Mouse (Mus musculus) kidney, embryonic 14.5 days (tissue): ENCODE data around the gene 1700028P14Rik. TPM values are rescaled to one million over a fixed set of nuclear protein-coding genes. Genes with fewer than 3 reads are reported as not detected.

Source experiments
- ATAC-seq: fragments of 200-750 bp; cut with Nextera tagmentation; 2 replicates; pipeline ENCODE4 v1.8.0; 2017; ENCODE audit warnings: moderate number of reproducible peaks, mild to moderate bottlenecking, moderate TSS enrichment, moderate library complexity; ENCODE audit not compliant: low FRiP score, low TSS enrichment
- H3K27ac ChIP-seq: fragments of 300-500 bp; sonication (generic); 2 replicates; pipeline ENCODE4 v1.5.1; 2014; ENCODE audit warnings: low read depth, mild to moderate bottlenecking, low read length, moderate library complexity, mixed read lengths
- H3K27me3 ChIP-seq: fragments of 300-500 bp; sonication (generic); 2 replicates; pipeline ENCODE4 v1.6.1; 2014; ENCODE audit warnings: mild to moderate bottlenecking, low read length; ENCODE audit not compliant: control insufficient read depth, insufficient read depth
- H3K36me3 ChIP-seq: fragments of 300-500 bp; sonication (generic); 2 replicates; pipeline ENCODE4 v1.6.1; 2014; ENCODE audit warnings: low read length, mixed read lengths; ENCODE audit not compliant: control insufficient read depth, insufficient read depth
- H3K4me1 ChIP-seq: fragments of 300-500 bp; sonication (generic); 2 replicates; pipeline ENCODE4 v1.6.1; 2014; ENCODE audit warnings: low read length, mixed read lengths; ENCODE audit not compliant: control insufficient read depth, insufficient read depth
- H3K4me2 ChIP-seq: fragments of 300-500 bp; sonication (generic); replicated peaks from 2 replicates; pipeline ENCODE4 v1.6.1; 2014; ENCODE audit warnings: low read depth, mild to moderate bottlenecking, low read length
- H3K4me3 ChIP-seq: fragments of 300-500 bp; sonication (generic); 2 replicates; pipeline ENCODE4 v1.5.1; 2014; ENCODE audit warnings: mild to moderate bottlenecking, low read length
- H3K9ac ChIP-seq: fragments of 300-500 bp; sonication (generic); 2 replicates; pipeline ENCODE4 v1.6.1; 2014; ENCODE audit warnings: low read depth, mild to moderate bottlenecking, low read length, moderate library complexity
- H3K9me3 ChIP-seq: fragments of 300-500 bp; sonication (generic); 2 replicates; pipeline ENCODE4 v1.6.1; 2016; ENCODE audit warnings: low read length; ENCODE audit not compliant: control insufficient read depth
- WGBS: fragments of 180-500 bp; shearing (Covaris S2); extraction: QIAGEN DNeasy Blood & Tissue Kit; methylation state at CpG from one replicate; pipeline ENCODE4 v1.1.7; 2014; 5-methylcytosine and 5-hydroxymethylcytosine counted together
- polyA plus RNA-seq: library from polyadenylated mRNA; unstranded; fragments of >200 nt; fragmentation: Nextera tagmentation; extraction: Ambion mirVana; gene quantifications from 2 replicates; pipeline ENCODE4 v1.2.1, GENCODE M21; 2014

1700028P14Rik gene
- polyA plus RNA-seq, 1 experiment from 2014 or later, result not detected

DNA sequence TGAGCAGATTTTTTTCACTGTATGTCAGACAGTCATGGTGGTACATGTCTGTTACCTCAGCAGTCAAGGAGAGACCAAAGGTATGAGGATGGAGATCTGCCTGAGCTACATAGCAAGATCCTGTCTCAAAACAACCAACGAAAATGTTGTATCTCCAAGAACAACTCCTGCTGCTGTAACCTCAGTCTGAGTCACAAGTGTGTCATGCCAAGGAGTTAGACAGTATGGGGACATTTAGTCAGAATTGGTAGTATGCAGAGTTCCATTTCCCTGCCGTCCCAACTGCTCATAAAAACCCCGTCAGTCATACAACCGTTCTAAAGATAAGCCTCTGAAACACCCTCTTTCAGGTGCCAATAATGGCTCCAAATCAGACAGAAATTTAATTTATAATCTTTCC, 130.8 kb downstream of the 1700028P14Rik start:
- H3K4me1 ChIP-seq, result no peaks in the 10 kb centered on the region
- no peak overlapping the region for H3K27ac ChIP-seq
- 85% methylated on average over 4 of the region's 4 CpGs for WGBS
- ATAC-seq, result no peak
- H3K4me3 ChIP-seq, result no peak overlapping the region
- H3K4me2 ChIP-seq, result no peak overlapping the region
- H3K27me3 ChIP-seq, result no peaks in the 10 kb centered on the region
- no peaks in the 10 kb centered on the region for H3K9me3 ChIP-seq
- no peaks in the 10 kb centered on the region for H3K36me3 ChIP-seq
- H3K9ac ChIP-seq, result no peak overlapping the region

- Histone ChIP-seq H3K36me3 (no peaks in the 10 kb centered on the region), H3K9me3 (no peaks in the 10 kb centered on the region), H3K9ac (no peak overlapping the region), H3K27me3 (no peaks in the 10 kb centered on the region), H3K4me3 (no peak overlapping the region), H3K4me1 (no peaks in the 10 kb centered on the region), H3K27ac (no peak overlapping the region), H3K4me2 (no peak overlapping the region)
- no peak for ATAC-seq
- 88% methylated on average over 8 of the region's 8 CpGs for WGBS
These were observed 131.5 kb downstream of the 1700028P14Rik start for GRCm38 (mm10) chr19:23521071-23521470.

GRCm38 (mm10) chr19:23520629-23521028, 132.0 kb downstream of the 1700028P14Rik start:
- WGBS, result 56% methylated on average over 5 of the region's 5 CpGs

DNA sequence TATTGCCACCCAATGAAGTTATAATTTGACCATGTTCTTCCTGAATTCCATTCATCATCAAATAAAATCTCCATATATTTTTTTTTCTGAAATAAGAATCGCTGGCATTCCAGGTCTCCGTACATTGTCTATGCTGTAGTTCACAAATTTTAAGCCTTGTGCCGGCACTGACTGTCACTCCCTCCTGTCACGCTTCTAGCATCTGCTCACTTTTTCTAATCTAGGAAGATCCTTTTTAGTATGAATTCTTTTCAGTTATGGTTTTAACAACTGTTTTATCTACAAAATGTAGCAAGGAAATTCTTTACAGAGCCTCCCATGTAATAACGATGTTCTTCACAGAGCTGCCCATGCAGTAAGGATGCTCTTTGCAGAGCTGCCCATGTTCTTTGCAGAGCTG, 134.1 kb downstream of the 1700028P14Rik start:
- H3K9ac ChIP-seq, result no peak overlapping the region
- H3K4me2 ChIP-seq, result no peak overlapping the region
- H3K4me1 ChIP-seq, result no peaks in the 10 kb centered on the region
- no peaks in the 10 kb centered on the region for H3K36me3 ChIP-seq
- no peak overlapping the region for H3K4me3 ChIP-seq
- no peak overlapping the region for H3K27ac ChIP-seq
- no peak for ATAC-seq
- H3K9me3 ChIP-seq, result no peaks in the 10 kb centered on the region
- 88% methylated on average over 5 of the region's 5 CpGs for WGBS
- H3K27me3 ChIP-seq, result no peaks in the 10 kb centered on the region

More at GRCm38 (mm10) chr19:23520629-23521028, 132.0 kb downstream of the 1700028P14Rik start:
- Histone ChIP-seq H3K4me2 (no peak overlapping the region), H3K9me3 (no peaks in the 10 kb centered on the region), H3K9ac (no peak overlapping the region), H3K27ac (no peak overlapping the region), H3K27me3 (no peaks in the 10 kb centered on the region), H3K4me3 (no peak overlapping the region), H3K4me1 (no peaks in the 10 kb centered on the region), H3K36me3 (no peaks in the 10 kb centered on the region)
- no peak for ATAC-seq

- Histone ChIP-seq H3K9ac (no peak overlapping the region), H3K36me3 (no peaks in the 10 kb centered on the region), H3K4me2 (no peak overlapping the region), H3K4me3 (no peak overlapping the region), H3K4me1 (no peaks in the 10 kb centered on the region), H3K27me3 (no peaks in the 10 kb centered on the region), H3K9me3 (no peaks in the 10 kb centered on the region), H3K27ac (no peak overlapping the region)
- WGBS, result 51% methylated on average over 2 of the region's 2 CpGs
- no peak for ATAC-seq
These were observed 141.3 kb downstream of the 1700028P14Rik start for GRCm38 (mm10) chr19:23511303-23511702.

Other genes with a start within 250 kb of the 1700028P14Rik start
- 0.57 and 1.4 TPM in 2 replicates for gene Mamdc2, start 204.4 kb downstream of the 1700028P14Rik start, polyA plus RNA-seq
- 14.8 and 24.3 TPM in 2 replicates for gene Ptar1, start 34.6 kb upstream of the 1700028P14Rik start, polyA plus RNA-seq
- 0.46 and 0.79 TPM in 2 replicates for gene Apba1, start 106.1 kb upstream of the 1700028P14Rik start, polyA plus RNA-seq